12 mouse cellular contexts compared by ENCODE assay signal in the genomic region with DNA sequence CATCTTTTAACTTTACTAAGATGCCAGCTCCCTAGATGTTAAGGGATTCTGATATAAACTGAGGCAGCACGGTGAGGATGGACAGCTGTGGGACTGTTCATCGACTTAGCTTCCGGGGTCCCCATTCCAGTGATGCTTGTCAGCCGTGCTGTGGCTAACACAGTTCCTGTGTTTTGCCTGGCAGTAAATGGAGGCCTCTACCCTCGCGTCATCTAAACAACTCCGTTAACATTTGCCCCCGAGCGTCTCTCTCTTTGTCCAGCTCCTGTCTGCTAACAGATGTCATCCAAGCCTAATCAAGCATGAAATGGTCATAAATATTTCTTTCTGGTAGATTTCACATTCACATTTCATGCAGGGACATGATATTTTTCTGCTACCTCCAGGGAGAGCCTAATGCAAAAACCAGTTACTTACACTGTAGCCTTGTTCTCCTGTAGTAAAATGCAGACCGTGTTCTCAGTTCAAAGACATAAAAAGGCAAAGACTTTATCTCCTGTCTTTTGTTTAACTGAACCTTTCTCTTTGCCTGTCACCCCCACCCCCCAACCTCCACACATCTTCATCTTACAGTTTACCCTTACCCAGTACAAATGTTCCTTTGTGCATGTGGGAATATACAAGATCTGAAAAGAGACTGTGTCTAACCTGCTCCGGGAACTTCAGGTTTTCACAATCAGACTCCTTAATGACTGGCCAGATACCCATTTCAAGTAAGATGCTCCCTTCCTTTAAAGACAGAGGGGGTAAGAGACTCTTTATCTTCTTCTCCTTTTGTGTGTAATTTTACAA.
A peak's percentile ranks its signal among the peaks of the same experiment; 100 is the strongest.
DNase-seq lines count a peak whose midpoint lies in the region; ATAC-seq and TF ChIP-seq lines count a peak whose summit lies in the region.
"Had no signal": no experiment of that assay in that cellular context is flagged by ENCODE, and none has a peak within 500 bp of the region (broad histone marks: within the 10 kb centered on the region; RNA-seq: fewer than 3 reads in every experiment).

No protein-coding gene starts in this region.

- H3K4me3 ChIP-seq in kidney, embryonic 14.5 days (ENCODE audit: low read length), result no peak overlapping the region
- H3K4me3 ChIP-seq in forebrain, embryonic 12.5 days (replicated peaks), result no peak overlapping the region
- H3K4me3 ChIP-seq in midbrain, embryonic 13.5 days (replicated peaks), result no peak overlapping the region
- no peak overlapping the region for H3K4me3 ChIP-seq in stomach, postnatal 0 days (ENCODE audit: low read depth, low read length)
- H3K4me3 ChIP-seq: embryonic facial prominence, embryonic 15.5 days; liver, embryonic 15.5 days had no signal

- H3K4me2 ChIP-seq in kidney, embryonic 14.5 days (replicated peaks; ENCODE audit: low read depth, low read length), result no peak overlapping the region
- no peak overlapping the region for H3K4me2 ChIP-seq in forebrain, embryonic 12.5 days
- H3K4me2 ChIP-seq in midbrain, embryonic 13.5 days (replicated peaks), result no peak overlapping the region
- H3K4me2 ChIP-seq in stomach, postnatal 0 days (replicated peaks; ENCODE audit: low read depth), result no peak overlapping the region
- H3K4me2 ChIP-seq: embryonic facial prominence, embryonic 15.5 days; liver, embryonic 15.5 days had no signal

- H3K9ac ChIP-seq in kidney, embryonic 14.5 days (ENCODE audit: low read depth, low read length), result no peak overlapping the region
- H3K9ac ChIP-seq in forebrain, embryonic 12.5 days, result no peak overlapping the region
- no peak overlapping the region for H3K9ac ChIP-seq in midbrain, embryonic 13.5 days (replicated peaks)
- no peak overlapping the region for H3K9ac ChIP-seq in stomach, postnatal 0 days (ENCODE audit: low read length)
- H3K9ac ChIP-seq: embryonic facial prominence, embryonic 15.5 days; liver, embryonic 15.5 days had no signal

- 17% methylated on average over 11 of the region's 11 CpGs for WGBS in kidney, embryonic 14.5 days
- 15% methylated on average over 11 of the region's 11 CpGs for WGBS in forebrain, embryonic 12.5 days
- 18% methylated on average over 11 of the region's 11 CpGs for WGBS in midbrain, embryonic 13.5 days
- 44% methylated on average over 11 of the region's 11 CpGs for WGBS in stomach, postnatal 0 days

- intact Hi-C loops in left cerebral cortex, postnatal 10 days (cut with DNase I), result no loop called here

- H3K36me3 ChIP-seq in kidney, embryonic 14.5 days (ENCODE audit: control insufficient read depth, insufficient read depth, low read length), result no peaks in the 10 kb centered on the region
- H3K36me3 ChIP-seq in forebrain, embryonic 12.5 days (replicated peaks), result no peaks in the 10 kb centered on the region
- no peaks in the 10 kb centered on the region for H3K36me3 ChIP-seq in midbrain, embryonic 13.5 days
- H3K36me3 ChIP-seq in stomach, postnatal 0 days (ENCODE audit: control insufficient read depth, insufficient read depth, low read length), result no peaks in the 10 kb centered on the region
- H3K36me3 ChIP-seq: embryonic facial prominence, embryonic 15.5 days; liver, embryonic 15.5 days had no signal

- no peak for TF ChIP-seq CTCF in stomach, postnatal 0 days (IDR thresholded peaks at IDR 0.05; ENCODE audit: low read depth)

- H3K27me3 ChIP-seq in kidney, embryonic 14.5 days (ENCODE audit: control insufficient read depth, insufficient read depth, low read length), result no peaks in the 10 kb centered on the region
- no peaks in the 10 kb centered on the region for H3K27me3 ChIP-seq in forebrain, embryonic 12.5 days
- H3K27me3 ChIP-seq in midbrain, embryonic 13.5 days, result no peaks in the 10 kb centered on the region
- H3K27me3 ChIP-seq in stomach, postnatal 0 days (ENCODE audit: control insufficient read depth, insufficient read depth, low read length), result no peaks in the 10 kb centered on the region
- H3K27me3 ChIP-seq: CH12.LX; embryonic facial prominence, embryonic 15.5 days; liver, embryonic 15.5 days had no signal

- ATAC-seq in kidney, embryonic 14.5 days (ENCODE audit: low FRiP score, low TSS enrichment), result 0 out of 2 replicates have a peak, but pooled peaks have one; percentile 32
- peak; percentile 66; the same call in 1 of the 2 replicates for ATAC-seq in forebrain, embryonic 12.5 days (ENCODE audit: low FRiP score)
- ATAC-seq in midbrain, embryonic 13.5 days, result no peak
- ATAC-seq in stomach, postnatal 0 days (ENCODE audit: low FRiP score, low TSS enrichment), result no peak

- H3K27ac ChIP-seq in kidney, embryonic 14.5 days (ENCODE audit: low read depth, low read length), result no peak overlapping the region
- H3K27ac ChIP-seq in forebrain, embryonic 12.5 days, result no peak overlapping the region; the same call in 1 of the 2 replicates
- H3K27ac ChIP-seq in midbrain, embryonic 13.5 days, result 0 out of 2 replicates have a peak overlapping the region, but pooled peaks have one; percentile 5
- no peak overlapping the region for H3K27ac ChIP-seq in stomach, postnatal 0 days (replicated peaks)
- H3K27ac ChIP-seq: embryonic facial prominence, embryonic 15.5 days; liver, embryonic 15.5 days had no signal

- H3K4me1 ChIP-seq in kidney, embryonic 14.5 days (ENCODE audit: control insufficient read depth, insufficient read depth, low read length), result peaks cover 5% of the 10 kb centered on the region
- H3K4me1 ChIP-seq in forebrain, embryonic 12.5 days, result peaks cover 37% of the 10 kb centered on the region
- peaks cover 47% of the 10 kb centered on the region for H3K4me1 ChIP-seq in midbrain, embryonic 13.5 days (replicated peaks)
- H3K4me1 ChIP-seq in stomach, postnatal 0 days (replicated peaks; ENCODE audit: control insufficient read depth, insufficient read depth), result 0 out of 2 replicates have a peak, but pooled peaks cover 2% of the 10 kb centered on the region

- H3K9me3 ChIP-seq in kidney, embryonic 14.5 days (ENCODE audit: control insufficient read depth, low read length), result no peaks in the 10 kb centered on the region
- H3K9me3 ChIP-seq in forebrain, embryonic 12.5 days, result no peaks in the 10 kb centered on the region
- no peaks in the 10 kb centered on the region for H3K9me3 ChIP-seq in midbrain, embryonic 13.5 days
- H3K9me3 ChIP-seq in stomach, postnatal 0 days (ENCODE audit: control insufficient read depth, low read length), result no peaks in the 10 kb centered on the region
- H3K9me3 ChIP-seq: embryonic facial prominence, embryonic 15.5 days; liver, embryonic 15.5 days had no signal

- DNase-seq in kidney, postnatal 36 days, result no peak
- peak; percentile 79 for DNase-seq in embryo, embryonic 10.5 days (ENCODE audit: low spot score)
- DNase-seq in stomach, postnatal 0 days (ENCODE audit: low spot score), result no peak
- DNase-seq in right cerebral cortex, postnatal 10 days (ENCODE audit: low spot score in 2 of 2), result no peak
- no peak for DNase-seq in left cerebral cortex, postnatal 10 days (ENCODE audit: extremely low spot score in 1 of 2, low spot score in 2 of 2)
- DNase-seq: layer of hippocampus, postnatal 36 days had no signal

- TF ChIP-seq EP300 in stomach, postnatal 0 days (optimal IDR thresholded peaks at IDR 0.05), result no peak

Comparison
In these comparisons a context has a peak if more than half of its experiments do, and no peak if none do; other contexts are left out.
1. ATAC-seq: peak in kidney, embryonic 14.5 days (single experiment) and forebrain, embryonic 12.5 days (single experiment); none in midbrain, embryonic 13.5 days (single experiment) and stomach, postnatal 0 days (single experiment).